Mouse (Mus musculus) forebrain, embryonic 16.5 days (tissue): ENCODE measurements around the gene Atoh7. TPM values are rescaled to one million over a fixed set of nuclear protein-coding genes. Genes with fewer than 3 reads are reported as not detected.

Experiments
- ATAC-seq: fragments of 200-750 bp; cut with Nextera tagmentation; 2 replicates; pipeline ENCODE4 v1.8.0; 2017; ENCODE audit warnings: mild to moderate bottlenecking, moderate library complexity
- H3K27ac ChIP-seq: fragments of 300-500 bp; sonication (generic); 2 replicates; pipeline ENCODE4 v1.5.1; 2014; ENCODE audit warnings: low read length, control low read depth
- H3K27me3 ChIP-seq: fragments of 300-500 bp; sonication (generic); replicated peaks from 2 replicates; pipeline ENCODE4 v1.6.1; 2014; ENCODE audit warnings: low read length; ENCODE audit not compliant: control insufficient read depth, insufficient read depth
- H3K36me3 ChIP-seq: fragments of 300-500 bp; sonication (generic); 2 replicates; pipeline ENCODE4 v1.6.1; 2014; ENCODE audit not compliant: control insufficient read depth, insufficient read depth
- H3K4me1 ChIP-seq: fragments of 300-500 bp; sonication (generic); replicated peaks from 2 replicates; pipeline ENCODE4 v1.6.1; 2014; ENCODE audit warnings: low read length; ENCODE audit not compliant: control insufficient read depth, insufficient read depth
- H3K4me2 ChIP-seq: fragments of 300-500 bp; sonication (generic); 2 replicates; pipeline ENCODE4 v1.6.1; 2014; ENCODE audit warnings: mild to moderate bottlenecking, low read length, control low read depth
- H3K4me3 ChIP-seq: fragments of 300-500 bp; sonication (generic); replicated peaks from 2 replicates; pipeline ENCODE4 v1.5.1; 2014; ENCODE audit warnings: mild to moderate bottlenecking, low read length, control low read depth
- H3K9ac ChIP-seq: fragments of 300-500 bp; sonication (generic); replicated peaks from 2 replicates; pipeline ENCODE4 v1.6.1; 2014; ENCODE audit warnings: low read depth, low read length, control low read depth
- H3K9me3 ChIP-seq: fragments of 300-500 bp; sonication (generic); 2 replicates; pipeline ENCODE4 v1.6.1; 2016; ENCODE audit warnings: low read length; ENCODE audit not compliant: control insufficient read depth
- WGBS: fragments of 180-500 bp; shearing (Covaris S2); extraction: QIAGEN DNeasy Blood & Tissue Kit; methylation state at CpG from one replicate; pipeline ENCODE4 v1.1.7; 2014; 5-methylcytosine and 5-hydroxymethylcytosine counted together
- polyA plus RNA-seq: library from polyadenylated mRNA; unstranded; fragments of >200 nt; fragmentation: Nextera tagmentation; extraction: Ambion mirVana; gene quantifications from 2 replicates; pipeline ENCODE4 v1.2.1, GENCODE M21; 2015

Atoh7 gene
- polyA plus RNA-seq, 1 experiment from 2014 or later, result 0.98 TPM

GRCm38 (mm10) chr10:63116376-63116775 lies 16.9 kb downstream of the Atoh7 start:
- H3K4me2 ChIP-seq, result no peak overlapping the region
- no peak overlapping the region for H3K4me3 ChIP-seq
- ATAC-seq, result no peak
- no peak overlapping the region for H3K9ac ChIP-seq
- no peaks in the 10 kb centered on the region for H3K27me3 ChIP-seq
- no peak overlapping the region for H3K27ac ChIP-seq
- no peaks in the 10 kb centered on the region for H3K4me1 ChIP-seq
- no peaks in the 10 kb centered on the region for H3K9me3 ChIP-seq
- no peaks in the 10 kb centered on the region for H3K36me3 ChIP-seq
- WGBS, result 97% methylated on average over 9 of the region's 9 CpGs

DNA sequence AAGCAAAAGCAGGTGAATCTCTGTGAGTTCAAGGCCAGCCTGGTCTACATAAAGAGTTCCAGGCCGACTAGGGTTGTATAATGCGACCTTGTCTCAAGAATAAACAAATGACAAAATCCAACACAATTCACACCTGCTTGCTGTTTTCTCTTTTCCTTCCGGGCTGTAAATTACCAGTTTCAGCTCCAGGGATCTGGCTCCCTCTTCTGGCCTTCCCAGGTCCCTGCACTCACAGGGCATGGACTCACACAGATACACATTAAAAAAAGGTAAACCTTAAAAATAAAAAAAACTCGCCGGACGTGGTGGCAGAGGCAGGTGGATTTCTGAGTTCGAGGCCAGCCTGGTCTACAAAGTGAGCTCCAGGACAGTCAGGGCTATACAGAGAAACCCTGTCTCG lies 18.1 kb downstream of the Atoh7 start:
- H3K27ac ChIP-seq, result no peak overlapping the region
- no peaks in the 10 kb centered on the region for H3K9me3 ChIP-seq
- no peak for ATAC-seq
- no peaks in the 10 kb centered on the region for H3K36me3 ChIP-seq
- no peaks in the 10 kb centered on the region for H3K4me1 ChIP-seq
- WGBS, result 93% methylated on average over 8 of the region's 8 CpGs
- no peaks in the 10 kb centered on the region for H3K27me3 ChIP-seq
- H3K9ac ChIP-seq, result no peak overlapping the region
- no peak overlapping the region for H3K4me2 ChIP-seq
- H3K4me3 ChIP-seq, result no peak overlapping the region

- WGBS, result 77% methylated on average over 14 of the region's 14 CpGs
- Histone ChIP-seq H3K36me3 (no peaks in the 10 kb centered on the region), H3K9ac (no peak overlapping the region)
These were observed 20.5 kb downstream of the Atoh7 start for GRCm38 (mm10) chr10:63119916-63120315.

DNA sequence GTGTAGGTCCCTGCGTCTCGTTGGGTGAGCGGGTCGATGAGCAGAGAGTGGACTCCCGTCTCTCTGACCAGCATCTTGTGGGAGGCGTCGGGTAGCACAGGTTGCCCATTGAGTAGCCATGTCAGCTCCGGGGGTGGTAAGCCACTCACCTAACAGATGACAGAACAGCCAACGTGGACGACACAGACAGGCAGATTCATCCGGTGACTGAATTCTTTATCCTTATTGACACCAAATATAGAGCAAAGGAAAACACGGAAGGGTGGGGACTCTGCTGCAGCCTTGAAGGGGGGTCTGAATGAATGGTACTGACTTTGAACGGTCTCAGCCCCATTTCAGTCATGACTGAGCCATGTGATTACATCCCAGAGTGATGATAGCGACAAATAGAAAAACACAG lies 22.5 kb downstream of the Atoh7 start:
- ATAC-seq, result no peak
- Histone ChIP-seq H3K27ac (no peak overlapping the region), H3K4me1 (no peaks in the 10 kb centered on the region), H3K27me3 (no peaks in the 10 kb centered on the region), H3K9ac (no peak overlapping the region), H3K4me2 (no peak overlapping the region), H3K4me3 (no peak overlapping the region), H3K36me3 (no peaks in the 10 kb centered on the region), H3K9me3 (no peaks in the 10 kb centered on the region)
- 88% methylated on average over 14 of the region's 14 CpGs for WGBS

More at GRCm38 (mm10) chr10:63119916-63120315, 20.5 kb downstream of the Atoh7 start:
- no peak overlapping the region for H3K4me3 ChIP-seq
- no peak overlapping the region for H3K4me2 ChIP-seq
- H3K9me3 ChIP-seq, result no peaks in the 10 kb centered on the region
- H3K27ac ChIP-seq, result no peak overlapping the region
- H3K4me1 ChIP-seq, result no peaks in the 10 kb centered on the region
- no peak for ATAC-seq
- H3K27me3 ChIP-seq, result no peaks in the 10 kb centered on the region

DNA sequence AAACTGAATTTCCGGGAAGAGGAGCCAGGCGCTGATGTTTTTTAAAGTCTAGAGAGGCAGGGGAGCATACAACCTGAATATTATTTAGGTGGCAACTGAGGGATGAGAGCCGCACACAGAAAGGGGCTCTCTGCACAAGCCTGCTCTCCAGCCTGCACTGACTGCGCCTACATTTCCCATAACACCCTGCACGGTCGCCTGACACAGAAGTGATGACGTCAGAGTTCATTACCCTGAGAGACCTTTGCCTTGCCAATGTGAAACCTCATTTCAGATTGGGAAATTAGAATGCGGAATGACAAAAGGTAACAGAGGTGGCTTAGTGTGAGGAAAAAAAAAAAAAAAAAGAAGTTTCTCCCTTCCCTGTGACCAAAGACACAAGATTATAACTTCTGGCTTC lies 23.1 kb downstream of the Atoh7 start:
- ATAC-seq, result peak; percentile 69; the same call in 1 of the 2 replicates
- Histone ChIP-seq H3K27me3 (no peaks in the 10 kb centered on the region), H3K4me1 (no peaks in the 10 kb centered on the region), H3K4me2 (no peak overlapping the region), H3K27ac (no peak overlapping the region), H3K36me3 (no peaks in the 10 kb centered on the region), H3K9ac (no peak overlapping the region), H3K4me3 (no peak overlapping the region), H3K9me3 (no peaks in the 10 kb centered on the region)
- WGBS, result 26% methylated on average over 8 of the region's 8 CpGs

DNA sequence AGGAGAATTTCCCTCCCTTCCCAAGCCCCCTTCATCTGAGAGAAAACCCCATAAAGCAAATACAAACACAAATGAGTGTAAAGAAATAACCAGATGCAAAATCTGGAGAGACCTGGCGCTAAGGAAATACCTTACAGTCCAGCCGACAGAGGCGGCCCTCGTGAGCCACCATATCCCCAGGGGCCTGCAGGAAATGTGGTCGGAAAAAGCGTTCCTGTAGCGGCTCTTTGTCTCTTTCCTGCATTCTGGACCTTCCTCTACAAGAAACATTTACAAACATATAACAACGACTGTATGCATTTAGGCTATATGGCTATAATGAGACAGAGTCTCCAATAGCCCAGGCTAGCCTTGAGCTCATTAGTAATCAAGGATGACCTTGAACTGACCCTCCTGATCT lies 23.7 kb downstream of the Atoh7 start:
- no peak overlapping the region for H3K4me2 ChIP-seq
- no peak overlapping the region for H3K4me3 ChIP-seq
- H3K4me1 ChIP-seq, result no peaks in the 10 kb centered on the region
- no peaks in the 10 kb centered on the region for H3K36me3 ChIP-seq
- H3K27me3 ChIP-seq, result no peaks in the 10 kb centered on the region
- no peak overlapping the region for H3K9ac ChIP-seq
- 90% methylated on average over 8 of the region's 8 CpGs for WGBS
- no peaks in the 10 kb centered on the region for H3K9me3 ChIP-seq
- ATAC-seq, result no peak
- H3K27ac ChIP-seq, result no peak overlapping the region

GRCm38 (mm10) chr10:63124016-63124415 lies 24.6 kb downstream of the Atoh7 start:
- H3K4me2 ChIP-seq, result no peak overlapping the region

DNA sequence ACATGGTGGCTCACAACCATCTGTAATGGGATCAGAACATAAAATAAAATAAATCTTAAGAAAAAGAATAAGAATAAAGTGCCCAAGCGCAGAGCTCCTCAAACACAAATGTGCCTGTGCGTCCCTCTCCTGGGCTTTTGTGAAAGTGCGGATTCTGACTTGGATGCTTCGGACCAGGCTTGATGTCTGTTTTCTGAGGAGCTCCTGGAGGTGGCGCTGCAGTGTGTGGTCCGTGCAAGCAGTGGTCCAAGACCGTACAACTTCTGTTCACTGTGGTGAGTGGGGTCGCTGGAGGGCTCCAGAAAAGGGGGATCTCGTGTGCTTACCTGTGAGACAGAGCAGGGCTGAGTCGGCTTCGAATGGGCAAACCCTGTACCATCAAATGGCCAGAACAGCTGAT lies 25.9 kb downstream of the Atoh7 start:
- WGBS, result 29% methylated on average over 11 of the region's 11 CpGs

More at GRCm38 (mm10) chr10:63124016-63124415, 24.6 kb downstream of the Atoh7 start:
- no peaks in the 10 kb centered on the region for H3K4me1 ChIP-seq
- H3K27ac ChIP-seq, result no peak overlapping the region
- H3K36me3 ChIP-seq, result no peaks in the 10 kb centered on the region
- no peaks in the 10 kb centered on the region for H3K9me3 ChIP-seq
- WGBS, result 88% methylated on average over 10 of the region's 10 CpGs
- no peaks in the 10 kb centered on the region for H3K27me3 ChIP-seq
- H3K4me3 ChIP-seq, result no peak overlapping the region
- no peak overlapping the region for H3K9ac ChIP-seq
- no peak for ATAC-seq

GRCm38 (mm10) chr10:63126116-63126515 lies 26.7 kb downstream of the Atoh7 start:
- H3K9ac ChIP-seq, result no peak overlapping the region
- 84% methylated on average over 4 of the region's 4 CpGs for WGBS
- no peak for ATAC-seq
- H3K36me3 ChIP-seq, result no peaks in the 10 kb centered on the region
- no peak overlapping the region for H3K4me2 ChIP-seq
- no peak overlapping the region for H3K4me3 ChIP-seq
- no peaks in the 10 kb centered on the region for H3K27me3 ChIP-seq
- no peak overlapping the region for H3K27ac ChIP-seq
- H3K4me1 ChIP-seq, result no peaks in the 10 kb centered on the region
- no peaks in the 10 kb centered on the region for H3K9me3 ChIP-seq

More for the DNA sequence above, 25.9 kb downstream of the Atoh7 start:
- no peak overlapping the region for H3K27ac ChIP-seq
- H3K4me2 ChIP-seq, result no peak overlapping the region
- H3K4me3 ChIP-seq, result no peak overlapping the region
- no peaks in the 10 kb centered on the region for H3K27me3 ChIP-seq
- no peaks in the 10 kb centered on the region for H3K9me3 ChIP-seq
- no peak overlapping the region for H3K9ac ChIP-seq
- no peaks in the 10 kb centered on the region for H3K4me1 ChIP-seq
- H3K36me3 ChIP-seq, result no peaks in the 10 kb centered on the region
- no peak for ATAC-seq

DNA sequence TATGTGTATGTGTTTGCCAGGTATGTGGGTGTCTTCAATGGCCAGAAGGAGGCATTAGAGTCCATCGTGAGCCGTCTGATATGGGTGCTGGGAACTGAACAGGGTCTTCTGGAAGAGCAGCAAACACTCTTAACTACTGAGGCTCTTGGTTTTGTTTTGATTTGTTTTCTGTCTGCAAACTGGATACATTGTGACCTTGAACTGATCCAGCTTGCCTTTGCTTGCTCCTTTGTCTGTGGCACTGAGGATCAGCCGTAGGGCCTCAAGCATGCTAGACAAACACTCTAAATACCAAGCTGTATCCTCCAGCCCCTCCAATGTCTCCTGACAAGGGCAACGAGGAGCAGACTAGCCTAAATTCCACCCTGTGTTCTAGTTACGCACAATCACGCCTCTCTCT lies 27.7 kb downstream of the Atoh7 start:
- Histone ChIP-seq H3K9me3 (no peaks in the 10 kb centered on the region), H3K27ac (no peak overlapping the region), H3K27me3 (no peaks in the 10 kb centered on the region), H3K4me3 (no peak overlapping the region), H3K4me1 (no peaks in the 10 kb centered on the region), H3K4me2 (no peak overlapping the region), H3K36me3 (no peaks in the 10 kb centered on the region), H3K9ac (no peak overlapping the region)
- ATAC-seq, result no peak
- WGBS, result 93% methylated on average over 6 of the region's 6 CpGs
